Mouse (Mus musculus): Measurements from ENCODE around the gene Sbk1.

DNA sequence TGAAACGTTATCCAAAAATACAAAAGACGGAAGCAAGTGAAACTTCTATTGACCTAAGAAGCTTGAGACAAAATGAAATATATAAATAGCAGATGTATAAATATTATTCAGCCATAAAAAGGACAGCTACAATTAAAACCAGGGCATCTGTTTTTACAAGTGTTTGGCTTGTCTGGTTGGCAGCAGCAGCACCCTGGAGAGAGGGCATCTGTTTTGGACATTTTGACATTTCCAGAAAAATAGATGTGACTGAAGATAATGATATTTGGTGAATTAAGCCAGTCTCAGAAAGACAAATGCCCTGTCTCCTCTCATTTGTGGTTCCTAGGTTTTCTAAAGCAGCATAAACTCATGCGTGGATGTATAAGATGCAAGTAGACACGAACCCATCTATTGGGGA, 39.4 kb downstream of the Sbk1 start:
- TF ChIP-seq CTCF (IDR thresholded peaks at IDR 0.05; ENCODE audit: low read depth) (no peak), EP300 (IDR thresholded peaks at IDR 0.05; ENCODE audit: low read depth) (no peak)
